Mouse (Mus musculus) left cerebral cortex, adult 8-10 months (tissue): ENCODE data around the gene Cyp4f18. TPM values are rescaled to one million over a fixed set of nuclear protein-coding genes. Genes with fewer than 3 reads are reported as not detected.

Experiments
- total RNA-seq, 4 experiments: library from RNA; stranded (reverse); gene quantifications; 2 replicates each; pipeline ENCODE4 v1.2.4; 2022

Cyp4f18 gene
- total RNA-seq, 4 experiments from 2014 or later: not detected

Other genes starting within 250 kb of the Cyp4f18 start
- gene Zfp709, start 127.6 kb downstream of the Cyp4f18 start, total RNA-seq: 10 to 100 TPM in 3 of 4 experiments, 1 to 10 TPM in 1; 9.2 to 14.0 (median 11.0) TPM
- gene Zfp882, start 101.0 kb downstream of the Cyp4f18 start, total RNA-seq: 10 to 100 TPM; 10.7 to 15.0 (median 13.4) TPM
- gene Zfp617, start 101.0 kb downstream of the Cyp4f18 start, total RNA-seq: 10 to 100 TPM; 27.2 to 38.2 (median 32.1) TPM
- gene Zfp961, start 58.6 kb downstream of the Cyp4f18 start, total RNA-seq: 10 to 100 TPM; 13.0 to 23.1 (median 19.1) TPM
- not detected for gene Olfr372, start 31.6 kb upstream of the Cyp4f18 start, total RNA-seq
- gene Olfr373, start 73.6 kb upstream of the Cyp4f18 start, total RNA-seq: not detected
- under 1 TPM in 1 of 4 experiments, not detected in 3; 0.05 TPM for gene Olfr374, start 97.4 kb upstream of the Cyp4f18 start, total RNA-seq
- 10 to 100 TPM; 24.2 to 31.4 (median 26.1) TPM for gene Tpm4, start 125.3 kb upstream of the Cyp4f18 start, total RNA-seq
- gene Rab8a, start 151.6 kb upstream of the Cyp4f18 start, total RNA-seq: 10 to 100 TPM; 33.0 to 42.4 (median 40.1) TPM
- gene Hsh2d, start 180.0 kb upstream of the Cyp4f18 start, total RNA-seq: not detected
- gene Cib3, start 203.2 kb upstream of the Cyp4f18 start, total RNA-seq: not detected
- not detected for gene Gm11034, start 204.0 kb upstream of the Cyp4f18 start, total RNA-seq
- 10 to 100 TPM; 57.9 to 61.4 (median 58.4) TPM for gene Fam32a, start 210.1 kb upstream of the Cyp4f18 start, total RNA-seq
- gene Ap1m1, start 230.4 kb upstream of the Cyp4f18 start, total RNA-seq: 10 to 100 TPM; 72.0 to 83.7 (median 76.7) TPM